8 mouse cellular contexts compared by ENCODE assay signal in the genomic region with DNA sequence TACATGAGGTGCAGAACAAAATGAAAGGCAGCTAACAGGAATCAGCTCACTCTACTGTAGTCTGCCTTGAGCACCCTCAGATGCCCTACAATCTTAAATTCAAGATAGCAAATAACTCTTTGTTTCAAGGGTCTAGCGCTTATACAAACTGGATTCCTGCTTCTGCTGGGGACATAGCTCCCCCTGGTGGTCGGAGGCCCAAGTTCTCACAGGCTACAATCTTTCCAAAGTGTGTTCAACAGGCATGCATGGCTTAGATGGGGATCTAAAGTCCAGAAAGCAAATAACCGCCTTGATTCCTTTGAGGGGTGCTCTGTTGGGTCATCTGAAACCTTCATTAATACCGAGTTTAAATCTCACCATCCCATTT.
A peak's percentile ranks its signal among the peaks of the same experiment; 100 is the strongest.
DNase-seq lines count a peak whose midpoint lies in the region; ATAC-seq and TF ChIP-seq lines count a peak whose summit lies in the region.

No protein-coding gene starts in this region.

- H3K27me3 ChIP-seq in limb, embryonic 14.5 days (ENCODE audit: control insufficient read depth, insufficient read depth, low read length), result no peaks in the 10 kb centered on the region

- no peak overlapping the region for H3K9ac ChIP-seq in limb, embryonic 14.5 days (ENCODE audit: low read depth, low read length, severe bottlenecking)

- WGBS in limb, embryonic 14.5 days, result 24% methylated on average over 4 of the region's 4 CpGs

- ATAC-seq in limb, embryonic 14.5 days (ENCODE audit: low FRiP score, low read depth), result no peak

- peak; percentile 79 for TF ChIP-seq CTCF in cortical plate, adult 2 months (IDR thresholded peaks at IDR 0.05; ENCODE audit: extremely low read depth, insufficient read depth, low read length)

- no peak overlapping the region for H3K4me2 ChIP-seq in limb, embryonic 14.5 days (replicated peaks; ENCODE audit: low read depth, low read length, severe bottlenecking)

- H3K27ac ChIP-seq in cortical plate, adult 2 months (ENCODE audit: insufficient read depth, low read length), result no peak overlapping the region
- no peak overlapping the region for H3K27ac ChIP-seq in limb, embryonic 14.5 days (replicated peaks; ENCODE audit: low read depth, low read length)

- no peak for TF ChIP-seq POLR2A in cortical plate, adult 2 months (IDR thresholded peaks at IDR 0.05; ENCODE audit: extremely low read depth, insufficient read depth, low read length)
- TF ChIP-seq POLR2A in limb, embryonic 14.5 days (IDR thresholded peaks at IDR 0.05; ENCODE audit: borderline replicate concordance, extremely low read depth, insufficient read depth, insufficient read length), result no peak

- peak; percentile 76 for DNase-seq in layer of hippocampus, adult 11-12 months (ENCODE audit: low spot score)
- DNase-seq in layer of hippocampus, adult 9-10 months (ENCODE audit: low spot score), result no peak
- peak; percentile 47 to 87 for DNase-seq in adrenal gland, adult (ENCODE audit: inconsistent age in 2 of 2, low spot score in 1 of 2)
- DNase-seq in induced T-regulatory cell, adult 2 months (ENCODE audit: low read depth), result peak; percentile 43
- DNase-seq in limb, embryonic 14.5 days (ENCODE audit: low spot score), result peak; percentile 45
- peak; percentile 57 for DNase-seq in retina, postnatal 7 days (ENCODE audit: low read depth, low spot score)
- no peak for DNase-seq in T-cell, adult 2 months (ENCODE audit: low spot score)

- H3K4me3 ChIP-seq in cortical plate, adult 2 months (ENCODE audit: insufficient read depth, low read length), result no peak overlapping the region
- H3K4me3 ChIP-seq in limb, embryonic 14.5 days (replicated peaks; ENCODE audit: low read length), result no peak overlapping the region

- H3K9me3 ChIP-seq in limb, embryonic 14.5 days (ENCODE audit: control insufficient read depth, low read length), result no peaks in the 10 kb centered on the region

- peaks cover 6% of the 10 kb centered on the region for H3K4me1 ChIP-seq in cortical plate, adult 2 months (ENCODE audit: control insufficient read depth, insufficient read depth, low read length)
- no peaks in the 10 kb centered on the region for H3K4me1 ChIP-seq in limb, embryonic 14.5 days (ENCODE audit: control insufficient read depth, insufficient read depth, low read length)

- no peaks in the 10 kb centered on the region for H3K36me3 ChIP-seq in limb, embryonic 14.5 days (ENCODE audit: control insufficient read depth, insufficient read depth, low read length)

Comparison
In these comparisons a context has a peak if more than half of its experiments do, and no peak if none do; other contexts are left out.
1. DNase-seq: peak in layer of hippocampus, adult 11-12 months (single experiment), adrenal gland, adult (2 of 2), induced T-regulatory cell, adult 2 months (single experiment), limb, embryonic 14.5 days (single experiment) and retina, postnatal 7 days (single experiment); none in layer of hippocampus, adult 9-10 months (single experiment) and T-cell, adult 2 months (single experiment).